Mouse (Mus musculus) kidney, adult 2 months (tissue): ENCODE measurements around the gene Epn2.

Experiments
- CTCF ChIP-seq: fragments of 200-500 bp; conservative IDR thresholded peaks from 2 replicates; pipeline ENCODE4 v1.5.1; 2011; ENCODE audit warnings: low read depth, mild to moderate bottlenecking, control low read depth, low read length, moderate library complexity, mixed read lengths; ENCODE audit not compliant: insufficient read depth, insufficient read length
- POLR2A ChIP-seq: fragments of 200-500 bp; IDR thresholded peaks from one replicate; pipeline ENCODE4 v1.6.1; 2011; ENCODE audit warnings: low read depth, low read length, control low read depth

DNA sequence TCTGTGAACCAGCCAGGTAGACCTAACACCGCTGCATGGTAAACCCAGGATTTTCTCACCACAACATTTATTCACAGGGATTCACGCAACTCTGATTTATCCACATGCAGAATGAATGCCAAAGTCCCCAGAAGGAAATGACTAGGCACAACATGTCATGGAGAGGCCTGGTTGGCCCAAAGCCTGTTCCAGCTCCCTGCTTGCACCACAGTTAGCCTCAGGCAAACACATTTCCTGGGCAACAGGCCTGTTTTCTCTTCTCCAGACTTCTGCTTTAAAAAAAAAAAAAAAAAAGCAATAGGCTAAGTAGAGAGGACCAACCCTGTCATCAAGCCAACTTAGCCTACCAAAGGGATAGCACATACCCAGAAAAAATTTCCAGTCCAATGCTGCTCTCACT lies 14.9 kb downstream of the Epn2 start:
- TF ChIP-seq CTCF (no peak), POLR2A (no peak)
